Mouse (Mus musculus) midbrain, embryonic 15.5 days (tissue): ENCODE measurements around the gene Dytn. TPM values are rescaled to one million over a fixed set of nuclear protein-coding genes. Genes with fewer than 3 reads are reported as not detected.

Source experiments
- ATAC-seq: fragments of 200-750 bp; cut with Nextera tagmentation; replicated peaks from 2 replicates; pipeline ENCODE4 v1.8.0; 2017; ENCODE audit warnings: moderate TSS enrichment
- H3K27ac ChIP-seq: fragments of 300-500 bp; sonication (generic); 2 replicates; pipeline ENCODE4 v1.5.1; 2015; ENCODE audit warnings: mild to moderate bottlenecking, inconsistent platforms
- H3K27me3 ChIP-seq: fragments of 300-500 bp; sonication (generic); replicated peaks from 2 replicates; pipeline ENCODE4 v1.6.1; 2015; ENCODE audit warnings: inconsistent platforms
- H3K36me3 ChIP-seq: fragments of 300-500 bp; sonication (generic); replicated peaks from 2 replicates; pipeline ENCODE4 v1.6.1; 2015; ENCODE audit warnings: inconsistent platforms
- H3K4me1 ChIP-seq: fragments of 300-500 bp; sonication (generic); 2 replicates; pipeline ENCODE4 v1.6.1; 2015; ENCODE audit warnings: inconsistent platforms
- H3K4me2 ChIP-seq: fragments of 300-500 bp; sonication (generic); 2 replicates; pipeline ENCODE4 v1.6.1; 2015; ENCODE audit warnings: inconsistent platforms, mild to moderate bottlenecking, moderate library complexity
- H3K4me3 ChIP-seq: fragments of 300-500 bp; sonication (generic); 2 replicates; pipeline ENCODE4 v1.5.1; 2015; ENCODE audit warnings: mild to moderate bottlenecking, inconsistent platforms
- H3K9ac ChIP-seq: fragments of 300-500 bp; sonication (generic); 2 replicates; pipeline ENCODE4 v1.6.1; 2015; ENCODE audit warnings: mild to moderate bottlenecking, inconsistent platforms
- H3K9me3 ChIP-seq: fragments of 300-500 bp; sonication (generic); 2 replicates; pipeline ENCODE4 v1.6.1; 2016; ENCODE audit warnings: inconsistent platforms
- WGBS: fragments of 180-500 bp; shearing (Covaris S2); methylation state at CpG from one replicate; pipeline ENCODE4 v1.1.7; 2015; ENCODE audit warnings: mixed read lengths; 5-methylcytosine and 5-hydroxymethylcytosine counted together
- polyA plus RNA-seq: library from polyadenylated mRNA; unstranded; fragments of >200 nt; fragmentation: Nextera tagmentation; extraction: Ambion mirVana; gene quantifications from 2 replicates; pipeline ENCODE4 v1.2.1, GENCODE M21; 2015

Gene Dytn
- not detected in 2 replicates for polyA plus RNA-seq

- Histone ChIP-seq H3K27ac (no peak within 1 kb of the TSS), H3K9me3 (no peaks in the 10 kb centered on the region), H3K36me3 (no peaks in the 10 kb centered on the region), H3K9ac (no peak within 1 kb of the TSS), H3K4me3 (no peak within 1 kb of the TSS), H3K4me1 (no peaks in the 10 kb centered on the region), H3K27me3 (no peaks in the 10 kb centered on the region), H3K4me2 (no peak within 1 kb of the TSS)
- WGBS: 87% methylated on average over 4 of the region's 4 CpGs
- no peak for ATAC-seq
These were observed at the start of gene Dytn for GRCm38 (mm10) chr1:63686827-63687226. TSS of gene Dytn (minus strand) at chr1:63686927.

- Histone ChIP-seq H3K4me1 (peaks cover 24% of the 10 kb centered on the region), H3K4me2 (peak within 1 kb of the TSS; percentile 59), H3K9me3 (no peaks in the 10 kb centered on the region), H3K4me3 (peak within 1 kb of the TSS; percentile 73), H3K36me3 (no peaks in the 10 kb centered on the region), H3K27me3 (no peaks in the 10 kb centered on the region; the same call in 1 of the 2 replicates), H3K9ac (peak within 1 kb of the TSS; percentile 63), H3K27ac (no peak within 1 kb of the TSS; the same call in 1 of the 2 replicates)
- WGBS: under 1% methylated on average over 31 of the region's 31 CpGs
- peak; percentile 97 for ATAC-seq
These were observed 43.6 kb upstream of the Dytn start, which contains the start of the genes Mdh1b and Fastkd2 for GRCm38 (mm10) chr1:63730240-63730771. TSS of gene Mdh1b (minus strand) at chr1:63730318. TSS of gene Fastkd2 (plus strand) at chr1:63730614.

- Histone ChIP-seq H3K4me3 (peak overlapping the region; percentile 73), H3K9me3 (no peaks in the 10 kb centered on the region), H3K4me1 (peaks cover 24% of the 10 kb centered on the region), H3K27ac (no peak overlapping the region), H3K4me2 (peak overlapping the region; percentile 59), H3K9ac (peak overlapping the region; percentile 63), H3K36me3 (no peaks in the 10 kb centered on the region), H3K27me3 (no peaks in the 10 kb centered on the region; the same call in 1 of the 2 replicates)
- ATAC-seq: no peak
- 39% methylated on average over 8 of the region's 8 CpGs for WGBS
These were observed 43.1 kb upstream of the Dytn start for GRCm38 (mm10) chr1:63729796-63730195.

GRCm38 (mm10) chr1:63720161-63720560 is 33.4 kb upstream of the Dytn start:
- H3K4me3 ChIP-seq: no peak overlapping the region
- WGBS: 77% methylated on average over 7 of the region's 7 CpGs

GRCm38 (mm10) chr1:63708876-63709275 is 22.1 kb upstream of the Dytn start:
- Histone ChIP-seq H3K4me3 (no peak overlapping the region), H3K9ac (no peak overlapping the region), H3K9me3 (no peaks in the 10 kb centered on the region), H3K4me1 (no peaks in the 10 kb centered on the region), H3K27ac (no peak overlapping the region), H3K4me2 (no peak overlapping the region), H3K36me3 (no peaks in the 10 kb centered on the region), H3K27me3 (no peaks in the 10 kb centered on the region)
- ATAC-seq: no peak
- WGBS: 69% methylated on average over 3 of the region's 3 CpGs

More at GRCm38 (mm10) chr1:63720161-63720560, 33.4 kb upstream of the Dytn start:
- ATAC-seq: no peak
- H3K4me1 ChIP-seq: no peaks in the 10 kb centered on the region
- no peaks in the 10 kb centered on the region for H3K27me3 ChIP-seq
- H3K4me2 ChIP-seq: no peak overlapping the region
- H3K9ac ChIP-seq: no peak overlapping the region
- H3K36me3 ChIP-seq: no peaks in the 10 kb centered on the region
- H3K27ac ChIP-seq: no peak overlapping the region
- H3K9me3 ChIP-seq: no peaks in the 10 kb centered on the region

- H3K9ac ChIP-seq: no peak overlapping the region
- ATAC-seq: no peak
- no peaks in the 10 kb centered on the region for H3K9me3 ChIP-seq
- no peaks in the 10 kb centered on the region for H3K36me3 ChIP-seq
- H3K27ac ChIP-seq: no peak overlapping the region
- 69% methylated on average over 5 of the region's 5 CpGs for WGBS
- no peak overlapping the region for H3K4me3 ChIP-seq
- no peak overlapping the region for H3K4me2 ChIP-seq
- no peaks in the 10 kb centered on the region for H3K4me1 ChIP-seq
- no peaks in the 10 kb centered on the region for H3K27me3 ChIP-seq
These were observed 19.0 kb upstream of the Dytn start for GRCm38 (mm10) chr1:63705733-63706132.

- WGBS: 83% methylated on average over 3 of the region's 3 CpGs
These were observed 10.1 kb upstream of the Dytn start for GRCm38 (mm10) chr1:63696861-63697260.

GRCm38 (mm10) chr1:63675975-63676374 is 10.8 kb downstream of the Dytn start:
- no peaks in the 10 kb centered on the region for H3K4me1 ChIP-seq
- H3K36me3 ChIP-seq: no peaks in the 10 kb centered on the region

More at GRCm38 (mm10) chr1:63696861-63697260, 10.1 kb upstream of the Dytn start:
- no peak overlapping the region for H3K27ac ChIP-seq
- no peak overlapping the region for H3K4me3 ChIP-seq
- H3K4me1 ChIP-seq: no peaks in the 10 kb centered on the region
- H3K4me2 ChIP-seq: no peak overlapping the region
- H3K9ac ChIP-seq: no peak overlapping the region
- no peak for ATAC-seq
- H3K27me3 ChIP-seq: no peaks in the 10 kb centered on the region
- no peaks in the 10 kb centered on the region for H3K9me3 ChIP-seq
- no peaks in the 10 kb centered on the region for H3K36me3 ChIP-seq

GRCm38 (mm10) chr1:63668852-63669160 is 17.9 kb downstream of the Dytn start:
- Histone ChIP-seq H3K4me1 (peaks cover 18% of the 10 kb centered on the region), H3K4me3 (peak overlapping the region; percentile 22), H3K9ac (0 out of 2 replicates have a peak overlapping the region, but pooled peaks have one; percentile 15), H3K36me3 (no peaks in the 10 kb centered on the region), H3K4me2 (peak overlapping the region; percentile 45), H3K27me3 (no peaks in the 10 kb centered on the region), H3K9me3 (no peaks in the 10 kb centered on the region), H3K27ac (peak overlapping the region; percentile 70)
- peak; percentile 90 for ATAC-seq
- WGBS: 0% methylated on average over 3 of the region's 3 CpGs

More at GRCm38 (mm10) chr1:63675975-63676374, 10.8 kb downstream of the Dytn start:
- H3K27me3 ChIP-seq: no peaks in the 10 kb centered on the region
- no peak overlapping the region for H3K4me3 ChIP-seq
- WGBS: 87% methylated on average over 3 of the region's 3 CpGs
- H3K4me2 ChIP-seq: no peak overlapping the region
- H3K9me3 ChIP-seq: no peaks in the 10 kb centered on the region
- no peak overlapping the region for H3K9ac ChIP-seq
- ATAC-seq: no peak
- no peak overlapping the region for H3K27ac ChIP-seq

- 0 out of 2 replicates have a peak overlapping the region, but pooled peaks have one; percentile 15 for H3K9ac ChIP-seq
- peak; percentile 75 for ATAC-seq
- peak overlapping the region; percentile 70 for H3K27ac ChIP-seq
- no peaks in the 10 kb centered on the region for H3K27me3 ChIP-seq
- no peaks in the 10 kb centered on the region for H3K9me3 ChIP-seq
- H3K36me3 ChIP-seq: no peaks in the 10 kb centered on the region
- peaks cover 18% of the 10 kb centered on the region for H3K4me1 ChIP-seq
- peak overlapping the region; percentile 45 for H3K4me2 ChIP-seq
- peak overlapping the region; percentile 22 for H3K4me3 ChIP-seq
- WGBS: 12% methylated on average over 13 of the region's 13 CpGs
These were observed 18.5 kb downstream of the Dytn start for GRCm38 (mm10) chr1:63667949-63668851.

GRCm38 (mm10) chr1:63667201-63667948 is 19.4 kb downstream of the Dytn start:
- no peaks in the 10 kb centered on the region for H3K27me3 ChIP-seq
- peak overlapping the region; percentile 22; the same call in 1 of the 2 replicates for H3K4me3 ChIP-seq
- H3K27ac ChIP-seq: peak overlapping the region; percentile 70
- WGBS: 46% methylated on average over 9 of the region's 9 CpGs
- peak overlapping the region; percentile 45 for H3K4me2 ChIP-seq
- H3K9ac ChIP-seq: no peak overlapping the region
- H3K36me3 ChIP-seq: no peaks in the 10 kb centered on the region
- H3K4me1 ChIP-seq: peaks cover 18% of the 10 kb centered on the region
- ATAC-seq: peak; percentile 37; the same call in 1 of the 2 replicates
- no peaks in the 10 kb centered on the region for H3K9me3 ChIP-seq

GRCm38 (mm10) chr1:63666089-63666488 is 20.6 kb downstream of the Dytn start:
- no peak overlapping the region for H3K9ac ChIP-seq
- 95% methylated on average over 2 of the region's 2 CpGs for WGBS
- no peaks in the 10 kb centered on the region for H3K36me3 ChIP-seq
- no peak overlapping the region for H3K4me3 ChIP-seq
- no peaks in the 10 kb centered on the region for H3K27me3 ChIP-seq
- no peak overlapping the region for H3K27ac ChIP-seq
- H3K4me1 ChIP-seq: peaks cover 18% of the 10 kb centered on the region
- no peak overlapping the region for H3K4me2 ChIP-seq
- H3K9me3 ChIP-seq: no peaks in the 10 kb centered on the region
- ATAC-seq: no peak
